Mouse (Mus musculus): ENCODE data around the gene Larp1.
"Not testable (repeated sequence)": the region's sequence is repeated elsewhere in the genome, so short reads cannot be mapped to it uniquely, and the experiment has no call there.

The Larp1 gene

DNA sequence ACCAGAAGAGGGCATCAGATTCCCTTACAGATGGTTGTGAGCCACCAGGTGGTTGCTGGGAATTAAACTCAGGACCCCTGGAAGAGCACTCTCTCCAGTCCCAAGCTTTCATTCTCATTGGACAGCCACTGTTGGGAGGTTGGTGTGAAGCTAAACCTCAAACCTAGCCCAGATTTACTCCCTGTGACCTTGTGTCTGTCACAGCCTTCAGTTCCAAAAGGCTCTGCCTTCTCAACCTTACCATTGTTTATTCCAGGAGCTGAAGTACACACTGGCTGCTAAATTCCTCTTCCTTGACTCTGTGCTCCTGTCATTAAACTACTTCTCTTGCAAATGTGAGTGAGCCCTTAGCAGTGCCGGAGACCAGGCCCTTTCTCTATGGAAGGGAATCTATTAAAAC is 20.1 kb downstream of the Larp1 start:
- DNase-seq (ENCODE audit: low spot score in 2 of 2) = no peak

DNA sequence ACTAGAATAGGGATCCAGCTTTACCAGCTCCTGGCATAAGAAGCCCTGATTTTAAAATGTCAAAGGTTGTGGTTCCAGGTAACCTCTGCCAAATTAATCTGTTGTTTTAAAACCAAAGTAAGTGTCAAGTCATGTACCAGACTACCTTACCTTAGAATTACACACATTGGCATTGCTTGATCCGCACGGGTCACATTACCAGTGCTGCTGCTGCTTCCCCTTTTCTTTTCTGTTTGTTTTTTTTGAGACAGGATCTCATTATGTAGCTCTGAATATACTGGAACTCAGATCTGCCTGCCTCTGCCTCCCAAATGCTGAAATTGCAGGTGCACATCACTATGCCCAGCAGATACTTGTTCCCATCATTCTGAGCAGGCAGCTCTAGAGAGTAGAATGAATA is 21.0 kb downstream of the Larp1 start:
- DNase-seq (ENCODE audit: low spot score in 2 of 2) = no peak

DNA sequence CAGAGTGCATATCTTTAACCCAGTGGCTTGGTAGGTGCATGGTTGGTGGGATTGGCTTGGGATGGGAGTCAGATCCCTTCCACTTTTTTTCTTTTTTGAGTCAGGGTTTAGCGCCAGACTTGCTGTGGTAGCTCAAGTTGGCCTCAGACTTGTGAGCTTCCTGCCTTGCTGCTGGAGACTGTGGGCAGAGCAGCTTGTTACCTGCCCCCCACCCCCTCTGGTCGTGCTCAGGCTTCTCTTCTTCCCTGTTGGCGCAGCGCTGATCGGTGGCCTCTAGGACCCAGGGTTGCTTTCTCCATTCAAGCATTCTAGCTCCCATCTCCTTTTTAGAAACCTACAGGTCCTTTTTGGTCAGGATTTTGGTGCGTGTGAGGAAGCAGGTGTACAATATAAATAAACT is 22.3 kb downstream of the Larp1 start:
- DNase-seq (ENCODE audit: low spot score in 2 of 2) = no peak

DNA sequence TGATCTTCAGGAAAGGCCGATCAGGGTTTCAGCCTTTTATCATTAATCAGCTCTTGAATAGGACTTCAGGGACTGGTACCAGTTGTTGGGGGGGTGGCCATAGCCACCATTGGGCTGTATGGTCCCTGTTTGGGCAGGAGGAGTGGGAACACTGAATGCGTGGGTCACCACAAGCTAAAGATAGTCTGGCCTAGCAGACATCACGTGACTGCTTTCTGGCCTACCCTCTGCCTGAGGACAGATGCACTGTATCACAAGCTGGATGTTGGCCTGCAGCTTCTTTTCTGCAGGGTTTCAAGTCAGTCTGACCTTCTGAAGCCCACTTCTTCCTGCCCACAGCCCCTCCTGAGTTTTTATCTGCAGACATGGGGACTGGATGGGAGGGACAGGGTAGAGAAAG is 24.8 kb downstream of the Larp1 start:
- DNase-seq (ENCODE audit: low spot score in 2 of 2) = no peak

DNA sequence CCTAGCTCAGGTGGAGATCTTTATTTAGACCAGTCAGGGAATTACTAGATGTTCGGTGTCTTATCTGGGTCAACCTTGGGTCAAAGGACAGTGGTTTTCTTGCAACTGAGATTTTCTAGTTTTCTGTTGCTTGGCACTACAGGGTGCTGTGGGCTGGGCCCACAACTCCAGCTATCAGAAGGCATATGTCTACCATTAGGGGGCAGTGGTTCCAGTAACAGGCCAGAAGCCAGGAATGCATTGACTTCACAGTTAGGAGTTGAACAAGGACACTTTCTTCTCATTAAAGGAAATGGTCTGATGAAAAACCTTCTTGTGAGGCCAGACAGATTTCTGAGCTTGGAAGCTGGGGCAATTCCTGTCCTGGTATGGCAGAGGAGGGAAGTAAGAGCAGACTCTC is 30.2 kb downstream of the Larp1 start:
- DNase-seq (ENCODE audit: low spot score in 2 of 2) = no peak

DNA sequence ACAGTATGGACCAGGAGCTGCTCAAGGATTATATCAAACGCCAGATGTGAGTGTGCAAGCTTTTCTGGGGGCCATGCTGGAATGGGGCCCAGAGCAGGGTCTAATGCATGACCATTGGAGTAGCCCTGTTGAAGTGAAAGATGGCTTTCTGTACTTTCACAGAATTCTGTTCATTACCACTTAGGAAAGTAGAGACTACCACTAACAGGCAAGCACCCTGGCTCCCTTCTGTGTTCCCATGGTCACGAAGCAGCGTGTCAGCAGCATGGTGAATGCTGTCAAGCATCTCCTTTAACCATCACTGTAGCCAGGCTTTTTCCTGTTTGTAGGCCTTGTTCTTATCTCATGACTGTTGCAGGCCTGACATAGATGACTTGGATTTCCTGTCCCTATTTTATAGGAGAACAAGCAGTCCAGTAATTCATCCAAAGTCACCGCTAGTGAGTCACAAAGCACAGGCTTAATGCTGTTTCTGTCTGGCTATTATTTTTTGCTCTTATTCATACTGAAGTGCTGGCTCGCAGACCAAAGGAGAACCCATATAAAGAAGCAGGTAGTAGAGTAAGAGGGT is 34.1 kb downstream of the Larp1 start:
- DNase-seq (ENCODE audit: low spot score in 2 of 2) = no peak

DNA sequence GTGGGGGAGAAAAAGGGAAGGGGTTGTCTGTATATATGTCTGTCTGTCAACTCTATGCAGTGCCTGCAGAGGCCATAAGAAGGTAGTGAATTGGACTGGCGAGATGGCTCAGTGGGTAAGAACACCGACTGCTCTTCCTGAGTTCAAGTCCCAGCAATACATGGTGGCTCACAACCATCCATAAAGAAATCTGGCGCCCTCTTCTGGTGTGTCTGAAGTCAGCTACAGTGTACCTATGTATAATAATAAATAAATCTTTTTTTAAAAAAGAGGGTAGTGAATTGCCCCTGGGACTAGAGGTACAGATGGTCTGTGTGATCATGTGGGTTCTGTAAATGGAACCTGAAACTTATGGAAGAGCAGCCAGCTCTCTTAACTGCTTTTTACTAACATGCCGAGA is 37.6 kb downstream of the Larp1 start:
- no peak for DNase-seq (ENCODE audit: low spot score in 2 of 2)

DNA sequence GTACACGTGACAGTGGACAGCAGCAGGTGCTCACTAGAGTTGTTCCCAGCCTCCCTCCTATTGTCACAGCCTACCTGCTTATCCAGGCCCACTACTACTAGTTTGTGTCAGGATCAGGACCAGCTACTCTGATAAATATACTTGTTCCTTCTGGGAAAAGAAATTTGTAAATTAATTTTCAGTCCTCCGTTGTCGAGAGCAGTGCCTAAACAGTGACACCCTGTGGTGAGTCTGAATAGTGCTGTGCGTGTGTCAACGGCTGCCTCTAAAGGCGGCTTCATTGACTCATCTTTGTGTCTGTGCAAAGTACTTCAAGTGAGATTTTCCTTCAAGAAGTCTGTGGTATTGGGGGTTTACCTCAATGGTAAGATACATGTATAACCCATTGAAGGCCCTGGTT is 48.6 kb downstream of the Larp1 start:
- DNase-seq (ENCODE audit: low spot score in 2 of 2) = peak in 1 of 2 experiments; percentile 60

DNA sequence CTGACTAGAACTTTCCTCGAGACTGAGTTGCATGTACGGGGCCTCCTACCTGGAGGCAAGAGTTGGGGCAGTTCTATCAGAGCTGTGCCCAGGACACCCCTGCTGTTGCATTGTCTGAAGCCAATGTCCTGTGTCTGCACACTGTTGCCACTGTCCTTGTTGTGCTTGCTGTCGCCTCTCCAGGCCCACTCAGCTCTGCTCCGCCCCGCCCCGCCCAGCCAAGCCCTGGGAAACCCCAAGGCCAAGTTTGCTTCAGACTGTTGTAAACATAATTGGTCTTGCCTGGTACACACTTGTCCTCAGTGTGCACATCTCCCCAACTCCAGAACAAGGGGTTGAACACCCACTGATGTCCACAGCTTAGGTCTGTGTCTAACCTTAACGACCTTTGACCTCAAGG is 50.9 kb downstream of the Larp1 start:
- not testable (repeated sequence) for DNase-seq (ENCODE audit: low spot score in 2 of 2)

DNA sequence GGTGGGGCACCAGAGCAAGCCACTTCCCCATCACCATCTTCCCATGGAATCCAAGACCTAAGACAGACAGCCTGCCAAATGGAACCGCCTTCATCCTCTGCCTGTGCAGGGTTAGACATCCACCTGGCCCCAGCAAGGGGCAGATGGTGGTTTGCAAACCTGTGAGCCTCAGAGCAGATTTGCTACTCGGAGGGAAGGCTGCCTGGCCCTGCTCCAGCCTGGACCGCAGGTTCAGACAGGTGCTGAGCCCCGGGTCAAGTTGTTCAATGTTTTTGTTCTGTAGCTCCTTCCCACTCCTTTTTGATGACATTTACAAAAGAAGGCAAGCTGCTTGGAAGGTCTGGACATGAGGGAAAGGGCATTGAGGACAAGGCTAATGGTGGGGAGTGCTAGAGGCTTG is 52.4 kb downstream of the Larp1 start:
- not testable (repeated sequence) for DNase-seq (ENCODE audit: low spot score in 2 of 2)

DNA sequence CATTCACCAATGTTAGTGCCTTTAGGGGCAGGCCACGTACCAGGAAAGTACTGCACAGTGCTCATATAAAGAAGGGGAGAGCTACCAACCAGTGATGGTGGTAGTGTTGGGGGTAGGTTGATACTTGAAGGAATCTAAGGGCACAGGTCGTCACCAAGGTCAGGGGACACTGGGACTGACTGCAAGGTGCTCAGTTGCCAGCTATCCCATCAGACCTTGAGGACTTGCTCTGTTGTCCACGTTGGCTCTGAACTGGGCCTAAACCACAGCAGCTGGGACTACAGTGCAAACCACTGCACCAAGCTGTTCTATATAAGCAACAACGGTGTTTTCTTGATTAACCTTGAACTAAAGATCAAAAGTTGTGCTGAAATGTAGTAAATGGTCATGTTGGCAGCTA is 53.7 kb downstream of the Larp1 start:
- no peak for DNase-seq (ENCODE audit: low spot score in 2 of 2)

DNA sequence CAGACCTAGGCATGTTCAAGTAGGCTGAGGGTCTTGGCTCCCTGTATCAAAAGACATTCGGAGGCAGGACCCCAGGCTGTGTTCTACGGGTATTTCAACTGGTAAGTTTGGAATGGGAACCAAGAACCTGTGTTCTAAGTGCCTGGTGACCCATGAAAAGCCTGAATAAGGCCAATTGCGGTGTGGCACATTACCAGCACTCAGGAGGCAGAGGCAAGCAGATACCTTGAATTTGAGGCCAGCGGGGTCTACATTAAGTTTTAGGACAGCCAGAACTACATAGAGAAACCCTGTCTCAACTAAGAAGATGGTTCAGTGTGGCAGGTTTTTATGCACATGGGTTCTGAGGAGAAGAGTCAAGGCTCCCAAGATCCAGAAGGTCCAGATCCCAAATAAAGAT is 56.2 kb downstream of the Larp1 start:
- DNase-seq (ENCODE audit: low spot score in 2 of 2) = no peak

DNA sequence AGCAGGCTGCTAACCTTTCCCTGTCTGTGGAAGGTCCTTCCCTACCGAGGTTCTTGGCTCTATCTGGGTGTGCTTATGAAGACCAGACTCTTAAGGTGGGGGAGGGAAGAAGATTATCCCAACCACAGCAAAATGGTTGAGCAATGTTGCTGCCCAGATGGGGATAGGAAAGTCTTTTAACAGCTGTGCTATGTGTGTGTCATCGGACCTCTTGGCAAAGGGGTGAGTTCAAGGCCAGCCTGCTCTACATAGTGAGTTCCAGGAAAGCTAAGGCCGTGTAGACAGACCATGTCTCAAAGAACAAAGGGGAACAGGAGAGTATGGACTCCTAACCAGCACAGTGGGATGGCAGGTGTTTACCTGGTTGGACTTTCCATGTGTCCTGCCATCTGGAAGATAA is 64.1 kb downstream of the Larp1 start:
- DNase-seq (ENCODE audit: low spot score in 2 of 2) = no peak

DNA sequence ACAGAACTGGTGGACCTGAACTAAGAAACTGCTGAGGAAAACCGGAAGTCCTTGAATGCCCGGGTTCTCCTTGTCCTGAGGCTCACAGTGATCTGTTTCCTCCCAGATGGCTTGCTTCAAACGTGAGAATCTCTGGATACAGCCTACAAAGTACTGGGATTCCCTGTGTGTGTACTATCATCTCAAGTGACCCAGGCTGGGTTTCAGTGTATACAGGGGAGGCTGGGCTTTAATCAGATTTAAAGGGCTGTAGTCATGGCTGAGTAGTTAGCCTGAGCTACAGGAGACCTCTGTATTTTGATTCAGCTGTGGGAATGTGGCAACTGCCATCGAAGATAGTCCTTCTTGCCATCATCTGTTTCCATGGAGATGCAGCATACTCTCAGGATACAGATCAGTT is 68.4 kb downstream of the Larp1 start:
- no peak for DNase-seq (ENCODE audit: low spot score in 2 of 2)

DNA sequence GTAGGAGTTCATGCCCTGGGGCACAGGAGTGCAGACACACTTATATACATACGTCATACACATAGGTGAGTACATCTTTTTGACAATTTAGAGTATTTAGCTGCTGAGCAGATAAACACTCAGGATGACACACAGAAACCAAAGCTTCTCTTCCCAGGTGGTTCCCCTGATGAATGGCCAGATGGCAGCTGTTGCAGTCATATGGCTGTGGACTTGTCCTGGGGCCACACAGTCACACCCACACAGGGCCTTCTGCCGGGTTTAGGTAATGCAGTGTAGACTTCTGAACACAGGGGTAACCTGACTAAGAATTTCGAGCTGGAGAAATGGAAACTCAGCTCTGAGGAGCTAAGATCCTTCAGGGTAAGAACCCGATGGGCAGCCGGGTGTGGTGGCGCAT is 72.9 kb downstream of the Larp1 start:
- DNase-seq (ENCODE audit: low spot score in 2 of 2) = no peak

DNA sequence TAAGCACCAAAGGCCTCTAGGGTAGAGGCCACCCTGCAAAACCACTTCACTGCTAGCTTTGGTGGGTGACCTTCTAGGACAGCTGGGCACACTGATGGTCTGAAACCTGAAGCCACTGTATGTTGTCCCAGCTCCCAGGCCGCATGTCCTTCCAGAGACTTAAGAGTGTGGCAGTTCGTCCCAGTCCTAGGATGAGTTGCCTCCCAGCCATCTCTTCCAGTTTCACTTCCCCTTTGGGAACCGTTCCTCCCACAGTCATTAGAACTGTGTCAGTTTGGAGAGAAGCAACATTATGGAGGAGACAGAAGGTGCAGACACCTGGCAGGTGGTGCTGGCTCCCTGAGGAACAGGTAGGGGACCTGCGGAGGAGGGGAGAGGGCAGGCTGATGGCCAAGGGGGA is 83.7 kb downstream of the Larp1 start:
- no peak for DNase-seq (ENCODE audit: low spot score in 2 of 2)

DNA sequence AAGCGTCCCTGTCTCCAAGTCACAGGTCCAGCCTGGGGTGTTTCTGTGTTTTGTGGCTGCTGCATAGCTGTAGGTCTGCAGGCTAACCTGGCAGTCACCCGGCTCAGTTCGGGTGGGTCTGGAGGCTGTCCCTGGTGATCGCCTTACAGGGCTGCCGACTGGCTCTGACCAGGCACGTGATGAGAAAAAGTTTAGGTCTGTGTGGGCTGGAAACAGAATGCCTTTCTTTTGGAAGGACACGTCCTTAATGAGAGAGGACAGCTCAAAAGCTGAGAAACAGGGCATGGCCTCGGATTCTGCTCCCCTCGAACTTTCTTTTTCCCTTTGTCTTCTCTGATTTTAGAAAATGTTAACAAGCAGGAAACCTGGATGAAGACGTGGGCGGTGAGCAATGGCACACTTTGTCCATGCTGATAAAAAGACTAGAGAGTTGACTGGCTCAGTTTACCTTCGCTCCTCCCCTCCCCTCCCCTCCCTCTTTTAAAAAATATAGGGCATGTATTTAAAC is 84.2 kb downstream of the Larp1 start, which contains the start of gene Gm12248:
Gene Gm12248 (minus strand): TSS at position 114 of the 508 bp plus-strand sequence.
- DNase-seq (ENCODE audit: low spot score in 2 of 2) = no peak

DNA sequence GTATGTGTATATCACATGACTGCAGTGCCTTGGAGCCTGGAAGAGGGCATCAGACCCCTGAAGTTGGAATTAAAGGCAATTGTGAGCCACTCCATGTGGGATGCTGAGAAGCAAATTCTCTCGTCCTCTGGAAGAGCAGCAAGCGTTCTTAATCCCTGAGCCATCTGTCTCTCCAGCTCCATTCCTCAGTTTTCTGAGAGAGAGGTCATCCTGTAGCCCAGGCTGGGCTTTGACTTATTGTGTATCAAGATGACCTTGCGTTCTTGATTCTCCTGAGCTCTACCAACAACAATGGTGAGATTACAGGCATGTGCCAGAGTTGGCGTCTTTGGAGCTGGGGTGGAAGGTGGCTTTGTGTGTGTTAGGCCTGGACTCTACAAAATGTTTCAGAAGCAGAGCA is 85.9 kb downstream of the Larp1 start:
- DNase-seq (ENCODE audit: low spot score in 2 of 2) = no peak

DNA sequence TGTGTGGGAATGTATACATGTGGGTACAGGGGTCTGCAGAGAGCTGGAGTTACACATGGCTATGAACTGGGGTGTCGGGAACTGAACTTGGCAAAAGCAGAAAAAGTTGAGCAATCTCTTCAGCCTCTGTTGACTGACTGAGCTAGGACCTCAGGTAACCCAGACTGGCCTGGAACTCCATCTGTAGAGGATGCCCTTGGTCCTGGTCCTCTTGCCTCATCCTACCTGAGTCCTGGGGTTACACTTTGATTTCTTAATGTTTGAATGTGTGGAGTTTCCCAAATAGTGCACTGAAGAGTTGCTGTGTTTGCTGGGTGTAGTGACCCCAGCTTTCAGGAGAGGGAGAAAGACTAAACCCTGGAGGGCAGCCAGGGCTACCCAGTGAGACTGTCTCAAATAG is 86.7 kb downstream of the Larp1 start:
- no peak for DNase-seq (ENCODE audit: low spot score in 2 of 2)

DNA sequence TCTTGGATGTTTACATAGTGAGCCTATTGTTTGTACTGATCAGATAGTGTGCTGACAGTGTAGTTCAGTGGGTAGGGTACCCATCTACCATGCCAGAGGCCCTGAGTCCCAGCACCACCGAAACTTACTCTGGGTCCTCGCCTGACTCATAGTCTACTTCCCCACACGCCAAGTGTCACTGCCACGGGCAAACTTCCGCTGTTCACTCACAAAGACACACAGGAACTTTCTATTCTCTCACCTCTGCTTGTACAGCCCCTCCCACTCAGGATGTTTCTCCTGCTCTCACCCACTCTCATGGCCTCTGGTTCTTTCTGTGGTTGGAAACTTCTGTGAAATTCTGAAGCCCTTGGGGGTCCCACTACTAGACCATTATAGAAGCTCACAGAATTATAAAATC is 87.3 kb downstream of the Larp1 start:
- DNase-seq (ENCODE audit: low spot score in 2 of 2) = no peak

DNA sequence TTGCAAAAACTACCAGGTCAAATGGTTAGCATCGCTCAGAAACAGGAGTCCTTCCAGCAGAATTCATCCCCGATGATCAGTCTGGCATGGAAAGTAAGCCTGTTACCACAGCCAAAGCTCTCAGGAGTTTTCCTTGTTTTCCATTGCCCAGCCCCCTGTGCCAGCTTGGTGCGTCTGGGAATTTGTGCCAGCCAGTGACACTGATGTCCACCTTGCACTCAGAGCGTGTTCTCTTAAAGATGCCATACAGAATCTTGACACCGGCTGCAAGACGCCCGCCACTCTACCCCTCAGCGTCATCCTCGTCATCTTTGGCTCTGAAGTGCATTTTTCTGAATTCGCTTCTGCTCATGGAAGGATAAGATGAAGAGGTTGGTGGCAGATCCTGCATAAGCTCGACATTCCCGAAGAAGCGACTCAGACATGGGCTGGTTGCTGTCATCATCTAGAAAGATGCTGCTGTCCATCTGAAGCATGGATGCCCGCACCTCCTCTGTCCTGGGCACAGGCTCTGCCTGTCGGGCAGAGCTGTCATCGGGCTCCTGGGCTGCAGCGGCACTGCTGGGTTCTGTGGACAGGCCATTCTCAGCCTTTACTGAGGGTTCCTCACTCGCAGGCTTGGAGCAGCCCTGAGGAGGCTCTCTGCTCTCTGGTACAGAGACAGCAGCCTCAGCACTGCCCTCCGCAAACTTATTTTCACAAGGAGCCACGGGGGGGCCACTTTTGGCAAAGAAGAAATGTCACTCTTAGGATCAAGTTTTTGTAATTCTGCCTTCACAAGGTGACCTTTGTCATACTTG is 88.2 kb downstream of the Larp1 start:
- DNase-seq (ENCODE audit: low spot score in 2 of 2) = no peak

DNA sequence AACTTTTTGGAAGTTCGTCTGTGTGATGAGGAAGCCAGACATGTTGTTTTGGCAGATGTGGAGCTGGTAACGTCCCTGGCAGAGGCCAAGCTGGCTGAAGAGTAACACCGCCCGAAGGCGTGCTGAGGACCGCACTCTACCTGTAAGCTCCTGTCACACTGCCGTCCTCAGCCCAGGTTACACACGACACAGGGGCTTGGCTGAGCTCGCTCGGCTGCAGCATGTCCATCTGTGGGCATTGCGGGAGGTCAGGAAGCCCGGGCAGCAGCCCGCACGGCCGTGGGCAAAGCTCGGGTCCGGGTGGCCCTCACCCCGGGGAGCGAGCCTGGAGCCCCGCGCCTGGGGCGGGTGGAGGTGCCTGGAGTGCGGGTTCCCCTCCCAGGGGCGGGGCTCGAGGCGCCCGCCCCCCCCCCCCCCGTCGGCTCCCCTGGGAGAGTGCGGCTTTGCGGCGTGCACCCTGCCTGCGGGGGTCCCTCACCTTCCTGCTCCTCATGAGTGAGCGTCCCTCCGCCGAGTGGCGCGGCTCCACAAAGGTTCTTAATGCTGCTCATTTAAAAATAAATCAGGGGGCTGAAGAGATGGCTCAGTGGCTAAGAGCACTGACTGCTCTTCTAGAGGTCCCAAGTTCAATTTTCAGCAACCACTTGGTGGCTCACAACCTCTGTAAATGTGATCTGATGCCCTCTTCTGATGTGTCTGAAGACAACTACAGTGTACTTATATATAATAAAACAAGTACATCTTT is 88.9 kb downstream of the Larp1 start:
- no peak for DNase-seq (ENCODE audit: low spot score in 2 of 2)

DNA sequence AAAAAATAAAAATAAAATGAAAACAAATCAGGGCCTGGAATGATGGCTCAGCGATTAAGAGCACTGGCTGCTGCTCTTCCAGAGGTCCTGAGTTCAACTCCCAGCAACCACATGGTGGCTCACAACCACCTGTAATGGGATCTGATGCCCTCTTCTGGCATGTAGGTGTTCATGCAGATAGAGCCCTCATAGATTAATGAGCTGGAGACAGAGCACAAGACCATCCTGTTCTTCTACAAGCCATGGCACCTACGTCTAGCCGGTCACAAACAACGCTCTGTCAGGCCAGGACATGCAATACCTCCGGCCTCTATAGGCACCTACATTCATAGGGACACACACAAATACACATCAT is 89.5 kb downstream of the Larp1 start:
- DNase-seq (ENCODE audit: low spot score in 2 of 2) = not testable (repeated sequence)

All from left cerebral cortex, adult 9 months (tissue).